Mouse (Mus musculus): ENCODE results near the gene Smarcd2. TPM values are rescaled to one million over a fixed set of nuclear protein-coding genes. Genes with fewer than 3 reads are reported as not detected.

The Smarcd2 gene
- polyA plus RNA-seq, 1 experiment from 2014 or later = 18.2 TPM

- no peak overlapping the region for H3K9ac ChIP-seq
- no peak for ATAC-seq (replicated peaks; ENCODE audit: insufficient number of reproducible peaks, insufficient read depth, low FRiP score, low read depth)
- H3K4me3 ChIP-seq = no peak overlapping the region
- no peaks in the 10 kb centered on the region for H3K36me3 ChIP-seq
- WGBS = 63% methylated on average over 7 of the region's 7 CpGs
- peaks cover 39% of the 10 kb centered on the region for H3K4me1 ChIP-seq (replicated peaks)
- H3K27me3 ChIP-seq = no peaks in the 10 kb centered on the region
- peak overlapping the region; percentile 5; the same call in 1 of the 2 replicates for H3K27ac ChIP-seq
- no peaks in the 10 kb centered on the region for H3K9me3 ChIP-seq (replicated peaks)
- H3K4me2 ChIP-seq = no peak overlapping the region
Observed at GRCm38 (mm10) chr11:106274971-106275411, 2.2 kb upstream of the Smarcd2 start.

- H3K27ac ChIP-seq = no peak overlapping the region
- H3K27me3 ChIP-seq = no peaks in the 10 kb centered on the region
- H3K4me2 ChIP-seq = no peak overlapping the region
- H3K36me3 ChIP-seq = no peaks in the 10 kb centered on the region
- no peak overlapping the region for H3K4me3 ChIP-seq
- no peaks in the 10 kb centered on the region for H3K9me3 ChIP-seq (replicated peaks)
- WGBS = 79% methylated on average over 1 of the region's 1 CpGs
- peaks cover 39% of the 10 kb centered on the region for H3K4me1 ChIP-seq (replicated peaks)
- ATAC-seq (replicated peaks; ENCODE audit: insufficient number of reproducible peaks, insufficient read depth, low FRiP score, low read depth) = no peak
- H3K9ac ChIP-seq = no peak overlapping the region
Observed at GRCm38 (mm10) chr11:106274374-106274773, 1.6 kb upstream of the Smarcd2 start.

GRCm38 (mm10) chr11:106273811-106274210, 1.0 kb upstream of the Smarcd2 start:
- peaks cover 45% of the 10 kb centered on the region for H3K4me1 ChIP-seq (replicated peaks)
- no peaks in the 10 kb centered on the region for H3K27me3 ChIP-seq
- peak overlapping the region; percentile 87 for H3K4me2 ChIP-seq
- 91% methylated on average over 6 of the region's 6 CpGs for WGBS
- no peak overlapping the region; the same call in 1 of the 2 replicates for H3K4me3 ChIP-seq
- no peak overlapping the region for H3K9ac ChIP-seq
- H3K9me3 ChIP-seq (replicated peaks) = no peaks in the 10 kb centered on the region
- H3K27ac ChIP-seq = no peak overlapping the region
- H3K36me3 ChIP-seq = no peaks in the 10 kb centered on the region
- ATAC-seq (replicated peaks; ENCODE audit: insufficient number of reproducible peaks, insufficient read depth, low FRiP score, low read depth) = no peak

GRCm38 (mm10) chr11:106273311-106273684, 526 bp upstream of the Smarcd2 start:
- Histone ChIP-seq H3K27ac (peak overlapping the region; percentile 94), H3K9me3 (replicated peaks) (no peaks in the 10 kb centered on the region), H3K4me3 (peak overlapping the region; percentile 84), H3K9ac (peak overlapping the region; percentile 58), H3K4me2 (peak overlapping the region; percentile 87), H3K36me3 (no peaks in the 10 kb centered on the region), H3K4me1 (replicated peaks) (peaks cover 50% of the 10 kb centered on the region), H3K27me3 (no peaks in the 10 kb centered on the region)
- ATAC-seq (replicated peaks; ENCODE audit: insufficient number of reproducible peaks, insufficient read depth, low FRiP score, low read depth) = no peak
- WGBS = 16% methylated on average over 16 of the region's 16 CpGs

GRCm38 (mm10) chr11:106271794-106272643, 753 bp downstream of the Smarcd2 start:
- no peaks in the 10 kb centered on the region for H3K9me3 ChIP-seq (replicated peaks)
- H3K9ac ChIP-seq = peak overlapping the region; percentile 92
- H3K27ac ChIP-seq = peak overlapping the region; percentile 94
- H3K4me1 ChIP-seq (replicated peaks) = peaks cover 62% of the 10 kb centered on the region
- peaks cover 4% of the 10 kb centered on the region for H3K36me3 ChIP-seq
- WGBS = 1% methylated on average over 41 of the region's 41 CpGs
- H3K4me3 ChIP-seq = peak overlapping the region; percentile 84
- H3K4me2 ChIP-seq = peak overlapping the region; percentile 78
- H3K27me3 ChIP-seq = no peaks in the 10 kb centered on the region
- peak; percentile 36 for ATAC-seq (replicated peaks; ENCODE audit: insufficient number of reproducible peaks, insufficient read depth, low FRiP score, low read depth)

- Histone ChIP-seq H3K4me2 (peak overlapping the region; percentile 78), H3K27ac (peak overlapping the region; percentile 94), H3K9me3 (replicated peaks) (no peaks in the 10 kb centered on the region), H3K27me3 (no peaks in the 10 kb centered on the region), H3K9ac (peak overlapping the region; percentile 92), H3K4me1 (replicated peaks) (peaks cover 56% of the 10 kb centered on the region), H3K4me3 (peak overlapping the region; percentile 84), H3K36me3 (peaks cover 12% of the 10 kb centered on the region)
- WGBS = 38% methylated on average over 5 of the region's 5 CpGs
- ATAC-seq (replicated peaks; ENCODE audit: insufficient number of reproducible peaks, insufficient read depth, low FRiP score, low read depth) = no peak
Observed at GRCm38 (mm10) chr11:106271131-106271793, 1.5 kb downstream of the Smarcd2 start.

- Histone ChIP-seq H3K4me1 (replicated peaks) (peaks cover 44% of the 10 kb centered on the region), H3K27ac (peak overlapping the region; percentile 16; the same call in 1 of the 2 replicates), H3K36me3 (peaks cover 34% of the 10 kb centered on the region), H3K4me3 (no peak overlapping the region), H3K4me2 (peak overlapping the region; percentile 32; the same call in 1 of the 2 replicates), H3K9ac (no peak overlapping the region), H3K27me3 (no peaks in the 10 kb centered on the region), H3K9me3 (replicated peaks) (no peaks in the 10 kb centered on the region)
- ATAC-seq (replicated peaks; ENCODE audit: insufficient number of reproducible peaks, insufficient read depth, low FRiP score, low read depth) = no peak
- 34% methylated on average over 3 of the region's 3 CpGs for WGBS
Observed at GRCm38 (mm10) chr11:106269060-106269431, 3.7 kb downstream of the Smarcd2 start.

- no peak overlapping the region for H3K9ac ChIP-seq
- no peaks in the 10 kb centered on the region for H3K27me3 ChIP-seq
- no peaks in the 10 kb centered on the region for H3K9me3 ChIP-seq (replicated peaks)
- no peak for ATAC-seq (replicated peaks; ENCODE audit: insufficient number of reproducible peaks, insufficient read depth, low FRiP score, low read depth)
- H3K4me2 ChIP-seq = peak overlapping the region; percentile 32; the same call in 1 of the 2 replicates
- WGBS = 56% methylated on average over 8 of the region's 8 CpGs
- peak overlapping the region; percentile 16; the same call in 1 of the 2 replicates for H3K27ac ChIP-seq
- H3K4me1 ChIP-seq (replicated peaks) = peaks cover 43% of the 10 kb centered on the region
- H3K36me3 ChIP-seq = peaks cover 39% of the 10 kb centered on the region
- H3K4me3 ChIP-seq = no peak overlapping the region
Observed at GRCm38 (mm10) chr11:106268326-106269059, 4.3 kb downstream of the Smarcd2 start.

- no peak for ATAC-seq (replicated peaks; ENCODE audit: insufficient number of reproducible peaks, insufficient read depth, low FRiP score, low read depth)
- Histone ChIP-seq H3K27ac (peak overlapping the region; percentile 15; the same call in 1 of the 2 replicates), H3K9ac (no peak overlapping the region), H3K27me3 (no peaks in the 10 kb centered on the region), H3K36me3 (peaks cover 46% of the 10 kb centered on the region), H3K4me2 (no peak overlapping the region), H3K4me1 (replicated peaks) (peaks cover 39% of the 10 kb centered on the region), H3K9me3 (replicated peaks) (no peaks in the 10 kb centered on the region), H3K4me3 (no peak overlapping the region)
- 59% methylated on average over 5 of the region's 5 CpGs for WGBS
Observed at GRCm38 (mm10) chr11:106267871-106268270, 4.9 kb downstream of the Smarcd2 start.

GRCm38 (mm10) chr11:106267311-106267852, 5.4 kb downstream of the Smarcd2 start:
- no peak overlapping the region; the same call in 1 of the 2 replicates for H3K27ac ChIP-seq
- ATAC-seq (replicated peaks; ENCODE audit: insufficient number of reproducible peaks, insufficient read depth, low FRiP score, low read depth) = no peak
- 69% methylated on average over 15 of the region's 15 CpGs for WGBS
- H3K9ac ChIP-seq = no peak overlapping the region
- peaks cover 39% of the 10 kb centered on the region for H3K4me1 ChIP-seq (replicated peaks)
- H3K27me3 ChIP-seq = no peaks in the 10 kb centered on the region
- H3K4me2 ChIP-seq = no peak overlapping the region
- peaks cover 50% of the 10 kb centered on the region for H3K36me3 ChIP-seq
- H3K4me3 ChIP-seq = no peak overlapping the region
- H3K9me3 ChIP-seq (replicated peaks) = no peaks in the 10 kb centered on the region

- no peaks in the 10 kb centered on the region for H3K27me3 ChIP-seq
- peaks cover 34% of the 10 kb centered on the region for H3K4me1 ChIP-seq (replicated peaks)
- no peak overlapping the region for H3K4me2 ChIP-seq
- H3K36me3 ChIP-seq = peaks cover 60% of the 10 kb centered on the region
- no peak overlapping the region for H3K9ac ChIP-seq
- H3K27ac ChIP-seq = no peak overlapping the region
- no peaks in the 10 kb centered on the region for H3K9me3 ChIP-seq (replicated peaks)
- no peak overlapping the region for H3K4me3 ChIP-seq
- 89% methylated on average over 10 of the region's 10 CpGs for WGBS
- no peak for ATAC-seq (replicated peaks; ENCODE audit: insufficient number of reproducible peaks, insufficient read depth, low FRiP score, low read depth)
Observed at GRCm38 (mm10) chr11:106266431-106266830, 6.3 kb downstream of the Smarcd2 start.

Data from heart, embryonic 15.5 days (tissue).